Mouse (Mus musculus) subcutaneous adipose tissue, adult 2 months (tissue): ENCODE results near the gene Med16. TPM values are rescaled to one million over a fixed set of nuclear protein-coding genes. Genes with fewer than 3 reads are reported as not detected.

Experiments
- polyA plus RNA-seq: library from polyadenylated mRNA; depleted of rRNA; stranded (reverse); fragments of >200 nt; gene quantifications from 2 replicates; pipeline ENCODE4 v1.2.3, GENCODE M21; 2012; ENCODE audit warnings: low replicate concordance; rRNA removed

The Med16 gene
- polyA plus RNA-seq: 55.6 and 79.3 TPM in 2 replicates

DNA sequence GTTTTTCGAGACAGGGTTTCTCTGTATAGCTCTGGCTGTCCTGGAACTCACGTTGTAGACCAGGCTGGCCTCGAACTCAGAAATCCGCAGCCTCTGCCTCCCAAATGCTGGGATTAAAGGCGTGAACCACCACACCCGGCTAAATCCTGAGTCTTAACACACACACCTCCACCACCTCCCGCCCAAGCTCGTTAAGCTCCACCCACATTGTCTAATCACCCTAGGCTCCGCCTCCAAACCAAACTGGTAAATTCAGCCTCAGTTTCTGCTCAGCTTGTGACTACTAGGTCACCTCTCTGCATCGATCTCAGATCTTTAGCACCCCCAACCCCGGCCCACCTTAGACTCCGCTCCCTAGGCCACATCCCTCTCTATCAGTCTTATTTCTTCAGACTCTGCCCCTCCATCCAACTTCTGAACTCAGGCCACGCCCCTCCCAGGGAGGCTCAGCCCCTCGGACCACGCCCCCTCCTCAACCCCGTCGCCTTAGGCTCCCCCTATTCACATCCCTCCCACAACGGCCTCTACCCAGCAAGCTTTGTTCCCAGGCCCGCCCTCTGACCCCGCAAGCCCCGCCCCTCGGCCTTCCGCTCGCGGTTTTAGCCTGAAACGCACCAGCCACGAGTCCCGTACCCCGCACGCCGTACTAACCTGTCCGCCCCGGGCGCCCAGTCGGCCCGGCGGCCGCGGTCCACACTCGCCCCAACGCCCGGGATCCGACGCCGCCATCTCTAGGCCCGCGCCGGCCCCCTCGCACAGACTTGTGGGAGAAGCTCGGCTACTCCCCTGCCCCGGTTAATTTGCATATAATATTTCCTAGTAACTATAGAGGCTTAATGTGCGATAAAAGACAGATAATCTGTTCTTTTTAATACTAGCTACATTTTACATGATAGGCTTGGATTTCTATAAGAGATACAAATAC, at the start of gene Med16:
Med16 (minus strand) TSS at position 757 of the 925 bp plus-strand sequence.

DNA sequence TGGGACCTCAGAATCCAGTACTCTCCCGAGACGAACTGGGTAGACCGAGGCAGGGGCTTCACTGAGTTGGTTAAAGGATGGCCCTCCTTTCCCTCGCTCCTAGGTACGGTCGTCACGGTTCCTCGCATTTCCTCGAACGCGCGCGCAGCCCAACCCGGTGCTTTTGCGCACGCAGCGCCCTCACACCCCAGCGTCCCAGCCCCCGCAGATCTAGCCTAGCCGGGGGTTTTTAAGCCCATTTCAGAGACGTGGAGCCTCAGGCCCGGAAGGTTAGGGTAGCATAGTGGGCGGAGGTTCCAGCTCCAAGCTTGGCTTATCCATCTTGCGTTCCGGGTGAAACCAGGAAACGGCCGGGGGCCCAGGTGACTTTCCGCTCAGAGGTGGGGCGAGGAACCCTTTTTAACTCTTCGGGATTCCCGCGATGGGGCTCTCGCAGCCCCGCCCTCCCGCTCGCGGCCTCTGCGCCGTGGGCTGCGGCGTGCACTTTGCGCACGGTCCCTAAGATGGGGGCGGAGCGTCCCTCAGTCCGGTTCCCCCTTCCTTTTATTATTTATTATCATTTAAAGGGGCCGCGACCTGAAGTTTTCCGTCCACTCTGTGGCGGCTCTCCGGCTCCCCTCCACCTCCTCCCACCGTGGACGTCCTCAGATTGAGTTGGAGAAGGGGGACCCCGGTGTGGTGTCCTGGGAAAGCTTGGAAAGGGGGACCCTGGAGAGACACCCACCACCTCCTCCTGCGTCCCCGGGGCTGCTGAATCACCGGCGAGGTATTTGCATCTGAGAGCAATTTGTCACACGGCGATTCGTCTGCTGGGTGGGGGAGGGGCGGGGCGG, 18.0 kb upstream of the Med16 start, which contains the start of gene Arid3a:
Arid3a (plus strand) TSS at position 553 of the 833 bp plus-strand sequence.

DNA sequence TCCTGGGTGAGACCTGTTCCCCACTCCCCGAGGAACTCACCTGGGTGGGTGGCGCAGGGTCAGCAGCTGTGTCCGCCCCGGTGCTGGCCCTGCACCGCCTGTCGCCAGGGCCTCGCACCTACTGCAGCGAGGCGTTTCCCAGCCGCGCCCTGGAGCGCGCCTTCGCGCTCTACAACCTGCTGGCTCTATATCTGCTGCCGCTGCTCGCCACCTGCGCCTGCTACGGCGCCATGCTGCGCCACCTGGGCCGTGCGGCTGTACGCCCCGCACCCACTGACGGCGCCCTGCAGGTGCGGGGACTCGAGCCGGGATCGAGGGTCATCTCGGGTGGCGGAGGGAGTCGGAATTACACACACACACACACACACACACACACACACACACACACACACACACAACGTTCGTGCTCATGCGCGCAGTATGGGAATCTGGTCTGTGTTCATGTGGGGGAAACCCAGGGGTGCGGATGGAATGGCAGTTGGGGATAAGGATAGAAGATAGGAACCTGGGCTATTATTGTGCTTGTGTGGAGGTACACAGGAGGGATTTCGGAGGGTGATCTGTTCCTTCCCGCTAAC, 12.3 kb upstream of the Med16 start, which contains the start of gene R3hdm4:
R3hdm4 (minus strand) TSS at position 251 of the 578 bp plus-strand sequence.

DNA sequence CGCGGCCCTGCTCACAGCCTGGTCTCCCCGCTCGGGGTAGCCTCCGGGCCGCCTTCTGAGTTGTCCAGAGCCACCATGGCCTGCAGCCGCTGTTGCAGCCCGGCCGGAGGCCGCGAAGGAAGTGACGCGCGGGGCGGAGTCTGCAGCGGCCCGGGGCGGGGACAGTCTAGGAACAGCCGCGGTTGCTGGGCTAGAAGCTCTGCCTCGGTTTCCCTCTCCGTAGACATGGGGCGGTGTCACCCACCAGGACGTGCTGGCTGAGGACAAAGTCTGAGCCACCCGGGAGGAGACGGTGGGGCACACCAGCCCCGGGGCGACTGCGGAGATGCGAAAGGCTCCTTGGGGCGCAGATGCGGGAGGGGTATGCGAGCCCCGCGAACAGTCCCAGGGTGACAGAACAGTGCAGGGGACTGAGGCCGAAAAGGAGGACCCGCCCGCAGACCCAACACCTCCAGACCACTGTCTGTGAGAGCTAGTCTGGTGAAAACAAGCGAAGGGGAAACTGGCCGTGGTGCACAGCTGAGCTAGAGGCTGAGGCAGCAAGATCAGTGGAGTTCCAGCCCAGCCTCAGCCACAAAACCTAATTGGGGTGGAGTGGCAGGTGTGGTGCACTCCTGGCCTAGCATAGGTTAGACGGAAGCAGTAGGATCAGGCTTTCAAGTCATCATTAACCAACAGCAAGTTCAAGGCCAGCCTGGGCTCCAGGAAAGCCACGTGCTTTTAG, 8.2 kb upstream of the Med16 start, which contains the start of gene Kiss1r:
Kiss1r (plus strand) TSS at position 164 of the 724 bp plus-strand sequence.

DNA sequence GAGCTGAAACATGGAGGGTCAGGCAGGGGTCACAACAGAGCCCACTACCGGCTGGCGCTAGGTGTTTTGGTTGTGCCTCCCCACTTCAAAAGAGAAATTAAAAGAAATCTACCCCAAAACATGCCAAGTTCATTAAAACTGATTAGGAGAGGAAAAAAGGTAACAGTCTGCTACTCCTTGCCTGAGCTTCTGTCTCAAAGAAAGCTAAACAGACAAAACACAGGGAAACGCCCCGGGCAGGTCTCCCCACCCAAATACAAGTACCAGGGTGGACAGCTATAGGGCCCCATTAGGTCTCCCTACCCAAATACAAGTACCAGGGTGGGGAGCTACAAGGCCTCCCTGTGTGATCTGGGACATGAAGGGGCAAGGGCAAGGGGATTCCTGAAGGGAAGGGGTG, 1.8 kb upstream of the Med16 start, which contains the start of gene Gm26602:
Gm26602 (plus strand) TSS at position 301 of the 400 bp plus-strand sequence.

DNA sequence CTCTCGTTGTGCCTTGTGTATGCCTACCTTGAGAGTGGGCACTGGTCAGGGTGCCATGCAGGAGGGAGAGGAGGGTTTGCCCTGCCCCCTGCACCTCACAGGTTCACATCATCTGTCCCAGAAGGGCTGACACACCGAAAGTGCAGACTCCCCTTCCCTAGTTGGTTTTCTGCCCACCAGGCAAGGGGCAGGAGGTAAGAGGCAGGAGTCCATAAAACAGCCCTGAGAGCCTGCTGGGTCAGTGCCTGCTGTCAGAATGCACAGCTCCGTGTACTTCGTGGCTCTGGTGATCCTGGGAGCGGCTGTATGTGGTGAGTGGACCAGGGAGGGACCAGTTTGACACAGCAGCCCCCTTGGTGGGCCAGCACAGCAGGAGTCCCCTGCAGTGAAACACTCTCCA, 18.1 kb downstream of the Med16 start, which contains the start of gene Cfd:
Cfd (plus strand) TSS at position 184 of the 400 bp plus-strand sequence.

DNA sequence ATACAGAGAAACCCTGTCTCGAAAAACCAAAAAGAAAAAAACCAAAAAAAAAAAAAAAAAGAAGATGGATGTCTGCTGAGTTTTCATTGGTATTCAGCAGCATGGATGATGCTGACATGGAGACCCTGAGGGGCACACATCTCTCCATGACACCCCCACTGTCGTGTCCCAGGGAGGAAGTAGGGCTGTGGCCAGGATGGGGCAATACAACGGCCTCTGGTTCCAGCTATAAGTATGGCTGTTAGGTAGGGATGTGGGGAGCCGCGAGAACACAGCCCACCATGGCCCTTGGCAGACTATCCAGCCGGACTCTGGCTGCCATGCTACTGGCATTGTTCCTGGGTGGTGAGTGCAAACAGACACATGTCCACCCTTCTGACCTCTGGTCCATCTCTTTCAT, 22.7 kb downstream of the Med16 start, which contains the start of gene Elane:
Elane (plus strand) TSS at position 194 of the 400 bp plus-strand sequence.

DNA sequence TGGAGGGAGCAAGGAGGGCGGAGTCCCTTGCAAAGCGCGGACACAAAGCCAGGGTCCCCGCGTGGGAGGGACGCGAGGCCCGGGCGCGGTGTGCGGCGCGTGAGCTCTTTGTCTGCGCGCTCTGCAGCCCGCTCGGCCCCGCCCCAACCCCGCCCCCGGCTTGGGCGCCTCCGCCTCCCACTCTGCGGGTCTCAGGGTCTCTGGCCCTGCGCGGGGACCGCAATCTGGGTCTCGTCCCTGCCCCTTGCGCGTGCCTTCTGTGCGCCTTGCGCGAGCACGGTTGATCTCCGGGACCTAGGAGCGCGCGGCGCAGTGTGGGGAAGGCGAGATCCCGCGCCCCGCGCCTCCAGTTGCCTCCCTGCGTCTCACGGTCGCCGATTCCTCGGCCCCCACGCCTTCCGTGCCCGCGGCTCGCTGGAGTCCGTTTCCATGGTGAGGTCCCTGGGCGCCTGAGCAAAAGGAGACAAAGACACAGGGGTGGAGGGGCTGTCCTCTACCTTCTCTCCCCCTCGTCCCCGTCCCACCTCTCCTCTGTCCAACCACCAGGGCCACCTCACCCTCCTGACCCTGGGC, 34.3 kb downstream of the Med16 start, which contains the start of the genes Prtn3 and Plppr3:
Prtn3 (plus strand) TSS at position 187 of the 573 bp plus-strand sequence.
Plppr3 (minus strand) TSS at position 345 of the 573 bp plus-strand sequence.

DNA sequence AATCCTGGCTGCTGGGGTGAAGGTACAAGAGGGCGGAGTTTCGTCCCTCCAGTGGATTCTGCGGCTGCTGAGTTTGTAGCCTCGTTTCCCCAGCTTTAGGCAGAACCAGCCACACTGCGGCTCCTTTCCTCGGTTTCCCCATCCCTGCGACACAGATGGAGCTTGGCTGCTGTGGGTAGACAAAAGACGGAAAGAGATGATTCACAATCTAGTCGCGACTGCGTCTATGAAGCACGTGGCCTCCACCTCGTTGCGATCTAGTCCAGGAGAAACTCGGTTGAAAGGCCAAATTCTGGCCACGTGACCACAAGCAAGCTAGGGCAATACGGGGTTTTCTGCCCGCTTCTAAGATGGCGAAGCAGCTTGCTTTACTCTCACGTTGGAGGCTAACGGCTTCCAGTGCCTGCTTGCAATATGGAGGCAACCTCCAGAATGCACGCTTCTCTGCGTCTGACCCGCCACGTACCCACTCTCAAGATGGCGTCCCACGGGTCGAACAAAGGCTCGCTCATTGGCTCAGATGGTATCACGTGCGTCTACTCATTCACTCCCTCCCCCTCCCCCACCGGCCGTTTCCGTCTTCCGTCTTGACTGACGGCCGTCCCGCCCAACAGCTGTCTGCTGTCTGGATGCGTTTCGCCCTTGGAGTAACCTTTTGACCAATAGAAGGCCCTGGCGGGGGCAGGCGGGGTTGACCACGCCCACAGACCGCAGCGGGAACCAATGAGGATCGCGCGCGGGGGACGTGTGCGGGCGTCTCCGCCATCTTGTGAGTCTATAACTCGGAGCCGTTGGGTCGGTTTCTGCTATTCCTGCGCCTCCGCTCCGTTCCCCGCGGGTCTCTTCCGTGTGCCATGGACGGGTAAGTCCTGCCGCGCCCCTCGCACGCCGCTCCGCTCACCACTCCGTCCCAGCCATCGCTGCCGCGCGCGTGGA, 54.6 kb downstream of the Med16 start, which contains the start of gene Ptbp1:
Ptbp1 (plus strand) TSS at position 568 of the 936 bp plus-strand sequence.

Other genes starting within 250 kb of the Med16 start
- gene Madcam1, start 244.4 kb downstream of the Med16 start, polyA plus RNA-seq: 0.35 and 0.63 TPM in 2 replicates
- 53.3 and 65.9 TPM in 2 replicates for gene Tpgs1, start 239.6 kb downstream of the Med16 start, polyA plus RNA-seq
- gene Cdc34, start 226.7 kb downstream of the Med16 start, polyA plus RNA-seq: 199 and 244 TPM in 2 replicates
- 0.96 and 1.0 TPM in 2 replicates for gene Gzmm, start 219.9 kb downstream of the Med16 start, polyA plus RNA-seq
- 629 and 760 TPM in 2 replicates for gene Bsg, start 204.4 kb downstream of the Med16 start, polyA plus RNA-seq
- gene Hcn2, start 192.3 kb downstream of the Med16 start, polyA plus RNA-seq: 2.0 and 3.2 TPM in 2 replicates
- gene Polrmt, start 162.3 kb downstream of the Med16 start, polyA plus RNA-seq: 53.4 and 66.9 TPM in 2 replicates
- 0.26 TPM in 1 of 2 replicates, not detected in the other for gene Fgf22, start 153.8 kb downstream of the Med16 start, polyA plus RNA-seq
- gene Rnf126, start 142.0 kb downstream of the Med16 start, polyA plus RNA-seq: 70.2 and 152 TPM in 2 replicates
- 48.7 and 48.9 TPM in 2 replicates for gene Fstl3, start 131.7 kb downstream of the Med16 start, polyA plus RNA-seq
- gene Prss57, start 118.0 kb downstream of the Med16 start, polyA plus RNA-seq: 0.17 and 0.19 TPM in 2 replicates
- 79.5 and 127 TPM in 2 replicates for gene Palm, start 115.4 kb downstream of the Med16 start, polyA plus RNA-seq
- 0.53 and 9.3 TPM in 2 replicates for gene Misp, start 87.9 kb downstream of the Med16 start, polyA plus RNA-seq
- gene Ptbp1, start 54.5 kb downstream of the Med16 start, polyA plus RNA-seq: 143 and 437 TPM in 2 replicates
- 9.6 and 15.2 TPM in 2 replicates for gene Prtn3, start 34.4 kb downstream of the Med16 start, polyA plus RNA-seq
- 32.9 and 40.1 TPM in 2 replicates for gene Plppr3, start 34.3 kb downstream of the Med16 start, polyA plus RNA-seq
- 1.6 and 3.3 TPM in 2 replicates for gene Elane, start 22.7 kb downstream of the Med16 start, polyA plus RNA-seq
- gene Cfd, start 18.1 kb downstream of the Med16 start, polyA plus RNA-seq: 21,080 and 31,020 TPM in 2 replicates
- gene Gm26602, start 1.9 kb upstream of the Med16 start, polyA plus RNA-seq: not detected in 2 replicates
- gene Kiss1r, start 8.0 kb upstream of the Med16 start, polyA plus RNA-seq: 9.9 and 10.5 TPM in 2 replicates
- gene R3hdm4, start 12.3 kb upstream of the Med16 start, polyA plus RNA-seq: 145 and 176 TPM in 2 replicates
- gene Arid3a, start 18.1 kb upstream of the Med16 start, polyA plus RNA-seq: 3.0 and 9.3 TPM in 2 replicates
- 46.4 and 57.2 TPM in 2 replicates for gene Wdr18, start 51.2 kb upstream of the Med16 start, polyA plus RNA-seq
- 0.10 and 0.13 TPM in 2 replicates for gene Grin3b, start 61.8 kb upstream of the Med16 start, polyA plus RNA-seq
- 273 and 278 TPM in 2 replicates for gene Tmem259, start 75.4 kb upstream of the Med16 start, polyA plus RNA-seq
- gene Cnn2, start 79.7 kb upstream of the Med16 start, polyA plus RNA-seq: 63.8 and 191 TPM in 2 replicates
- gene Abca7, start 87.6 kb upstream of the Med16 start, polyA plus RNA-seq: 15.1 and 17.4 TPM in 2 replicates
- 32.7 and 52.3 TPM in 2 replicates for gene Arhgap45, start 107.7 kb upstream of the Med16 start, polyA plus RNA-seq
- 154 and 220 TPM in 2 replicates for gene Polr2e, start 130.9 kb upstream of the Med16 start, polyA plus RNA-seq
- 955 and 2,154 TPM in 2 replicates for gene Gpx4, start 138.2 kb upstream of the Med16 start, polyA plus RNA-seq
- 43.1 and 60.1 TPM in 2 replicates for gene Sbno2, start 196.6 kb upstream of the Med16 start, polyA plus RNA-seq
- gene Stk11, start 206.9 kb upstream of the Med16 start, polyA plus RNA-seq: 146 and 147 TPM in 2 replicates
- gene Atp5d, start 229.7 kb upstream of the Med16 start, polyA plus RNA-seq: 840 and 867 TPM in 2 replicates
- 4.6 and 24.2 TPM in 2 replicates for gene Cbarp, start 231.9 kb upstream of the Med16 start, polyA plus RNA-seq
- gene Midn, start 239.3 kb upstream of the Med16 start, polyA plus RNA-seq: 26.8 and 79.7 TPM in 2 replicates